Mouse (Mus musculus): ENCODE results near the gene Acsm4.

DNA sequence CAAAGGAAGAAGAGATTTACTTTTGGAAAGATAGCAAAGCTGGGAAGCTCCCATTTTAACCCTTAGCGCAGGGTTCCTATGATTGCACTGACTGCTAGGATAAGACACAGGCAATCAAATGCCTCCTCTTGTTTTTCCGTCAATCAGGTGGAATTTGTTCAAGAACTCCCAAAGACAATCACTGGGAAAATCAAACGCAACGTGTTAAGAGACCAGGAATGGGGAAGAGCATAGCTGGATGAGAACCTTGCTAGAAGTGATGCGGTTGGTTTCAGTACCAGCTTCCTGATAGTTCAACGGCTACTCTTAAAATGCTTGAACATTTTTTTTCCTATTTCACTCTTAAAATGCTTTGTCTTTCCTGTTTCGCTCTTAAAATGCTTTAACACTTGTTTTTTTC, 24.3 kb downstream of the Acsm4 start:
- TF ChIP-seq ZKSCAN1 (IDR thresholded peaks at IDR 0.05; ENCODE audit: low read depth, low read length) = no peak
- TF ChIP-seq CTCF (IDR thresholded peaks at IDR 0.05 in 2 of 3, conservative IDR thresholded peaks at IDR 0.05 in 1 of 3; ENCODE audit: control insufficient read depth in 1 of 3, insufficient read depth in 1 of 3, low read depth in 2 of 3, low read length in 3 of 3, poor library complexity in 1 of 3, severe bottlenecking in 1 of 3) = no peak
- no peak for TF ChIP-seq MAX (IDR thresholded peaks at IDR 0.05; ENCODE audit: low read length)
- no peak for TF ChIP-seq POLR2A (IDR thresholded peaks at IDR 0.05; ENCODE audit: control insufficient read depth in 1 of 2, insufficient read depth in 1 of 2, low read depth in 1 of 2, low read length in 2 of 2, poor library complexity in 1 of 2)
- TF ChIP-seq RAD21 (IDR thresholded peaks at IDR 0.05; ENCODE audit: low read depth, low read length) = no peak
- no peak for TF ChIP-seq JUND (IDR thresholded peaks at IDR 0.05; ENCODE audit: low read depth, low read length)
- no peak for TF ChIP-seq ETS1 (IDR thresholded peaks at IDR 0.05; ENCODE audit: low read depth, low read length)
- TF ChIP-seq E2F4 (IDR thresholded peaks at IDR 0.05; ENCODE audit: borderline replicate concordance, low read depth, low read length) = no peak
